Mouse (Mus musculus): ENCODE measurements around the gene Ncstn. TPM values are rescaled to one million over a fixed set of nuclear protein-coding genes. Genes with fewer than 3 reads are reported as not detected.
A peak's percentile ranks its signal among the peaks of the same experiment; 100 is the strongest.

The Ncstn gene
- polyA plus RNA-seq, 1 experiment from 2014 or later: 115 TPM

DNA sequence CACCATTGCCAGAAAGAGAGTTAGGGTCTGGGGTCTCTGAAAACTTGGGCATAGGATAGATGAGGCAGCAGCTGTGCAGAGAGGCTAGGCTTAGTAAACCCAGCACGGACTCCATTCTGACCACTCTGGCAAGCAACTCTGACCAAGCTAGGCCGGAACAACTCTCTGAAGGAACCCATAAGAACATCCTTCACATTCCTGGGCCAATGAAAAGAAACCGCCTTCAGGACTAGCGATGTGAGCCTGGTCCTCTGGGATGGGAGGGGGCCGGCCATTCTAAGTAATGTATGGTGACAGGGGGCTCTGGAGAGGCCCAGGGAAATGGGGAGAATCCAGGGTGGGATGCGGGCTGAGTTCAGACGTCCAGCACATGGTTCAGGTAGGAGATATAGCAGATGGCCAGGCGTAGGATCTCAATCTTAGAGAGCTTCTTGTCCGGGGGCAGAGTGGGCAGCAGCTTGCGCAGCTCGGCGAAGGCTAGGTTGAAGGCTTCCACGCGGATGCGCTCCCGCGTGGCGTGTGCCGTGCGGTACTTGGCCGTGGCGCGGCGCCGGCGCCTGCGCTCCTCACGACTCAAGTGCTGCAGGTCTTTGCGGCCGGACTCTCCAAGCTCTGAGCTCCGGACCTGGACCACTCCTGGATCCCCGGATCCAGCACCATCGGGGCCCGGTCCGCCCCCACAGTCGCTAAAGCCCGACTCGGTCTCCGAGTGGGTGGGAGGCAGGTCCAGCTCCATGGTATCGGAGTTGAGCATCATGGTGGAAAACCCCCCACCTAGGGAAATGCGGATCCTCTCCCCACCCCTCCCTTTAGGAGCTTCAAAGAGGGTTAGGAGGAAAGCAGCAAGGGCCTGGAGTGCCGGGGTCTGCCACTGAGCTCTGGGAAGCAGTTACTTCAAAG lies 28.8 kb downstream of the Ncstn start:
- Histone ChIP-seq H3K36me3 (ENCODE audit: control insufficient read depth, insufficient read depth, low read length) (no peaks in the 10 kb centered on the region), H3K27ac (ENCODE audit: low read depth, low read length) (no peak overlapping the region), H3K9me3 (replicated peaks; ENCODE audit: control insufficient read depth, low read length) (no peaks in the 10 kb centered on the region), H3K27me3 (ENCODE audit: control insufficient read depth, insufficient read depth, low read length) (peaks cover 53% of the 10 kb centered on the region), H3K4me1 (ENCODE audit: control insufficient read depth, insufficient read depth, low read length) (peaks cover 6% of the 10 kb centered on the region), H3K4me3 (ENCODE audit: low read depth, low read length) (peak overlapping the region; percentile 42), H3K9ac (ENCODE audit: low read depth, low read length) (peak overlapping the region; percentile 4; the same call in 1 of the 2 replicates), H3K4me2 (peak overlapping the region; percentile 77)
- 1% methylated on average over 42 of the region's 42 CpGs for WGBS (ENCODE audit: insufficient replicate concordance)
- no peak for ATAC-seq (replicated peaks; ENCODE audit: insufficient number of reproducible peaks, low FRiP score, low TSS enrichment)

DNA sequence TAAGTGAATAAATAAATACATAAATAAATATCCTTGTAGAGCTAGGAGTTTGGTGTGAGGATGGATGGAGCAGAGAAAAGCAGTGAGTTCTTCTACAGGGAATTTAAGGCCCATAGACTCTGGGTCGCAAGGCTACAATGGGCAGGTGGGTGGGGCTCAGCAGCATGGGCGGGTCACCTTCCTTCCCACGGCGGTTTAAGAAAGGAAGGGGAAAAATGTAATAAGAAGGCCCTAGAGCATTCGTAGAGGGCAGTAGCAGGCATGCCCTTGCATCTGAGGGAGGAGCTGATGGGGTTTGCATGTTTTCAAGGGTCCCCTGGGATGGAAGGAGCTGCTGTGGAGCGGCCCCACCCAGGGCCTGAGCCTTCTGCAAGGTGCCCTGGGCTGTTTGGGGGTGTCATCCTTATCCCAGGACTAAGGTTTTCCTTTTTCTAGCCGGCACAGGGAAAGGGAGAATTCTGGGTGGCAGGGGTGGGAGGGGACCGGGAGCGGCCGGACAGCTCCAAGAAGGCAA lies 29.8 kb downstream of the Ncstn start:
- WGBS (ENCODE audit: insufficient replicate concordance): 12% methylated on average over 10 of the region's 10 CpGs
- H3K9me3 ChIP-seq (replicated peaks; ENCODE audit: control insufficient read depth, low read length): no peaks in the 10 kb centered on the region
- H3K4me1 ChIP-seq (ENCODE audit: control insufficient read depth, insufficient read depth, low read length): peaks cover 6% of the 10 kb centered on the region
- H3K4me2 ChIP-seq: peak overlapping the region; percentile 77
- no peak overlapping the region for H3K27ac ChIP-seq (ENCODE audit: low read depth, low read length)
- H3K27me3 ChIP-seq (ENCODE audit: control insufficient read depth, insufficient read depth, low read length): peaks cover 50% of the 10 kb centered on the region
- peak overlapping the region; percentile 42; the same call in 1 of the 2 replicates for H3K4me3 ChIP-seq (ENCODE audit: low read depth, low read length)
- ATAC-seq (replicated peaks; ENCODE audit: insufficient number of reproducible peaks, low FRiP score, low TSS enrichment): no peak
- H3K9ac ChIP-seq (ENCODE audit: low read depth, low read length): no peak overlapping the region
- H3K36me3 ChIP-seq (ENCODE audit: control insufficient read depth, insufficient read depth, low read length): no peaks in the 10 kb centered on the region

DNA sequence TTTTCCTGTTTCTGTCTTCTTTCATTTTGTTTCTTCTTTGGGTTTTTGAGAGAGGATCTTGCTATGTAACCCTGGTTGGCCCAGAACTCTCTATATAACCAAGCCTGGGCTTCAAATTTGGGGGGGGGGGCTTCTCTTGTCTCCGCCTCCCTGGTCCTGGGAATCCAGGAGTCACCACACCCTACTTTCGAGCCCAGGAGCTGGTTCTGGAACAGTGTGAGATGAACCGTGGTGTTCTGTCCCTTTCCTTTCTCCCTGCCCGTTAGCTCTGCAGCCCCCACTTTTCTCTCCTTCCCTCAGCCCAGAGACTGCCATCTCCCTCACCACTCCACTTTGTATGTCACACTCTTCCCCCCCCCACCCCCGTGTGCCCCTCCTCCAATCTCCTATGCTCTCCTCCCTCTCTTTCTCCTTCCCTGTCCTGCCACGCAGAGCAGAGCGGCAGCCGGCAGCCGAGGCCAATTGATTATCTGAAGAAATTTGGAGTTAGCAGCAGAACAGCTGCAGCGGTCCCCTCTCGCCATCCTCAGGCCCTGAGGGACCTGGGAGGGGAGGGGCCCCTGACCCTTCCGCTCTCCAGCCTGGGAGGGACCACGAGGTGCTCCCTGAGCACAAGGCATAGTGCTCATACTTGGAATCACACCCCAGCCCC lies 33.3 kb downstream of the Ncstn start:
- peaks cover 6% of the 10 kb centered on the region for H3K4me1 ChIP-seq (ENCODE audit: control insufficient read depth, insufficient read depth, low read length)
- H3K9ac ChIP-seq (ENCODE audit: low read depth, low read length): no peak overlapping the region
- H3K36me3 ChIP-seq (ENCODE audit: control insufficient read depth, insufficient read depth, low read length): no peaks in the 10 kb centered on the region
- H3K4me2 ChIP-seq: no peak overlapping the region
- no peak overlapping the region for H3K27ac ChIP-seq (ENCODE audit: low read depth, low read length)
- WGBS (ENCODE audit: insufficient replicate concordance): 24% methylated on average over 13 of the region's 13 CpGs
- no peak for ATAC-seq (replicated peaks; ENCODE audit: insufficient number of reproducible peaks, low FRiP score, low TSS enrichment)
- H3K27me3 ChIP-seq (ENCODE audit: control insufficient read depth, insufficient read depth, low read length): peaks cover 37% of the 10 kb centered on the region
- no peak overlapping the region for H3K4me3 ChIP-seq (ENCODE audit: low read depth, low read length)
- H3K9me3 ChIP-seq (replicated peaks; ENCODE audit: control insufficient read depth, low read length): no peaks in the 10 kb centered on the region

DNA sequence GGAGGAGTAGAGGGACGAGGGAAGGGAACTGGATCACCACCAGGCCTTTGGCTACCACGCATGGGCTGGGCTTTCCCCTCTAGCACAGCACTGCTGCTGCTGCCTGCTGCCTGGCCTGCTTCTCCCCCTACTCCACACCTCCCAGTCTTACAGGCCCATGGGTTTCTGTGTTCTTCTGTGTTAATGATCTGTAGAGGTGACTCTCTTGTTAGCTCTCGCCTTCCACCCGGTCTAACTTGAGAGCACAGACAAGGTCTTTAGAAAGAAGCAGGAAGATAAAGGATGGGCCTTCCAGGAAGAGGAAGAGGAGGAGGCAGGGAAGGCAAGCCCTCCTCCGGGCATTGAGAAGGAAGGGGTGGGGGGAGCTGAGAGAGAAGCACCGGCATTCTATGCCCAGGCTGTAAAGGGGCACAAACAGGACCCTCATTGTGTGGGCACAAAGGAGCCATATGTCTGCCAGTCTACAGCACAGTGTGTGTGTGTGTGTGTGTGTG lies 34.3 kb downstream of the Ncstn start:
- 35% methylated on average over 6 of the region's 6 CpGs for WGBS (ENCODE audit: insufficient replicate concordance)
- H3K27ac ChIP-seq (ENCODE audit: low read depth, low read length): no peak overlapping the region
- ATAC-seq (replicated peaks; ENCODE audit: insufficient number of reproducible peaks, low FRiP score, low TSS enrichment): no peak
- peaks cover 27% of the 10 kb centered on the region for H3K27me3 ChIP-seq (ENCODE audit: control insufficient read depth, insufficient read depth, low read length)
- peaks cover 6% of the 10 kb centered on the region for H3K4me1 ChIP-seq (ENCODE audit: control insufficient read depth, insufficient read depth, low read length)
- peak overlapping the region; percentile 49; the same call in 1 of the 2 replicates for H3K9ac ChIP-seq (ENCODE audit: low read depth, low read length)
- no peaks in the 10 kb centered on the region for H3K36me3 ChIP-seq (ENCODE audit: control insufficient read depth, insufficient read depth, low read length)
- peak overlapping the region; percentile 48 for H3K4me2 ChIP-seq
- peak overlapping the region; percentile 23; the same call in 1 of the 2 replicates for H3K4me3 ChIP-seq (ENCODE audit: low read depth, low read length)
- H3K9me3 ChIP-seq (replicated peaks; ENCODE audit: control insufficient read depth, low read length): no peaks in the 10 kb centered on the region

DNA sequence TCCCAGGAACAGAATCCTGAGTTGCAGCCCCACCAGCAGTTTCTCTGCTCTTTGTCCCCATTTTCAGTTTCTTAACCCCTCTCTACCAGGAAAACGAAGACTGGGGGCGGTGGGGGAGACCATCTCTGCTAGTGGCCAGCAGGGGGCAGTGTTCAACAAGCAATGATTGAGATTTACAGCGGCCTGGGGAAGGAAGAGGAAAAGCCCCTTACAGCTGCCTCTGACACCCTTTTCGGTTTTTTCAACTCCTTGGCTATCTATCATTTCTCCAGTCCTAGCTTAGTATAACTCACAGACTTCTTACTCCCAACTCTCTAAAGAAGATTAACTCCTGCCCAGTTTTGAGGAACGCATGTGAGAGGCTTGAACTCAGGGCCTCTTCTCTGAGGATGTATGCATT lies 35.7 kb downstream of the Ncstn start:
- no peaks in the 10 kb centered on the region for H3K9me3 ChIP-seq (replicated peaks; ENCODE audit: control insufficient read depth, low read length)
- no peak overlapping the region for H3K27ac ChIP-seq (ENCODE audit: low read depth, low read length)
- H3K27me3 ChIP-seq (ENCODE audit: control insufficient read depth, insufficient read depth, low read length): peaks cover 14% of the 10 kb centered on the region
- no peak overlapping the region for H3K4me2 ChIP-seq
- H3K4me3 ChIP-seq (ENCODE audit: low read depth, low read length): no peak overlapping the region
- H3K36me3 ChIP-seq (ENCODE audit: control insufficient read depth, insufficient read depth, low read length): no peaks in the 10 kb centered on the region
- no peak overlapping the region for H3K9ac ChIP-seq (ENCODE audit: low read depth, low read length)
- 11% methylated on average over 5 of the region's 5 CpGs for WGBS (ENCODE audit: insufficient replicate concordance)
- H3K4me1 ChIP-seq (ENCODE audit: control insufficient read depth, insufficient read depth, low read length): peaks cover 3% of the 10 kb centered on the region; the same call in 1 of the 2 replicates
- no peak for ATAC-seq (replicated peaks; ENCODE audit: insufficient number of reproducible peaks, low FRiP score, low TSS enrichment)

DNA sequence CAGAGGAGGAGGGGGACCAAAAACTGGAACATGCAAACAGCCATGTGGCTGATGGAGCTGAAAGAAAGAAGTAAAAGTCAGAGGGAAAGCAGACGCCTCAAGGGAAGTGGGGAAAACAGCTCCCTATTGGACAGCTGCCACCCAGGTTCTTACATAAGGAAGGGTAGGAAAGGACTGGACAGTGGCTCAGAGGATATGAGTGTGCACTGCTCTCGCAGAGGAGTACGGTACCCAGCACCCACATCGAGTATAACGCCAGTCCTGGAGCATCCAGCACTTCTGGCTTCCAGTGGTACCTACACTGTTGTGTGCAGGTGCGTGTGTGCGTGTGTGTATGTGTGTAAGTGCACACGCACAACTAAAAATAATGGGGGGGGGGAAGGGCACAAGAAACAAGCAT lies 36.2 kb downstream of the Ncstn start:
- Histone ChIP-seq H3K27me3 (ENCODE audit: control insufficient read depth, insufficient read depth, low read length) (peaks cover 14% of the 10 kb centered on the region), H3K4me1 (ENCODE audit: control insufficient read depth, insufficient read depth, low read length) (peaks cover 3% of the 10 kb centered on the region; the same call in 1 of the 2 replicates), H3K4me2 (no peak overlapping the region), H3K9me3 (replicated peaks; ENCODE audit: control insufficient read depth, low read length) (no peaks in the 10 kb centered on the region), H3K27ac (ENCODE audit: low read depth, low read length) (no peak overlapping the region), H3K36me3 (ENCODE audit: control insufficient read depth, insufficient read depth, low read length) (no peaks in the 10 kb centered on the region), H3K9ac (ENCODE audit: low read depth, low read length) (no peak overlapping the region), H3K4me3 (ENCODE audit: low read depth, low read length) (no peak overlapping the region)
- WGBS (ENCODE audit: insufficient replicate concordance): 66% methylated on average over 8 of the region's 8 CpGs
- no peak for ATAC-seq (replicated peaks; ENCODE audit: insufficient number of reproducible peaks, low FRiP score, low TSS enrichment)

DNA sequence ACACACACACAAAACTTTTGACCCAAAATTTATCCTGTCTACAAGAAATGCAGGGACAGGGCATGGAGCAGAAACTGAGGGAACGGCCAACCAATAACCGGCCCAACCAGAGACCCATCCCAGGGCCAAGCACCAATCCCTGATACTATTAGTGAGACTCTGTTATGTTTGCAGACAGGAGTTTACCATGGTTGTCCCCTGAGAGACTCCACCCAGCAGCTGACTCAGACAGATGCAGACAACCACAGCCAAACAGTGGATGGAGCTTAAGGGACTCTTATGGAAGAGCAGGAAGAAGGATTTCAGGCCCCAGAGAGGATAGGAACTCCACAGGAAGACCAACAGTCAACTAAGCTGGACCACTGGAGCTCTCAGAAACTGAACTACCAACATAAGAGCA lies 52.7 kb downstream of the Ncstn start:
- no peak overlapping the region for H3K9ac ChIP-seq (ENCODE audit: low read depth, low read length)
- no peak for ATAC-seq (replicated peaks; ENCODE audit: insufficient number of reproducible peaks, low FRiP score, low TSS enrichment)
- no peak overlapping the region for H3K4me2 ChIP-seq
- no peaks in the 10 kb centered on the region for H3K36me3 ChIP-seq (ENCODE audit: control insufficient read depth, insufficient read depth, low read length)
- 95% methylated on average over 2 of the region's 2 CpGs for WGBS (ENCODE audit: insufficient replicate concordance)
- no peaks in the 10 kb centered on the region for H3K9me3 ChIP-seq (replicated peaks; ENCODE audit: control insufficient read depth, low read length)
- peaks cover 13% of the 10 kb centered on the region for H3K4me1 ChIP-seq (ENCODE audit: control insufficient read depth, insufficient read depth, low read length)
- H3K27ac ChIP-seq (ENCODE audit: low read depth, low read length): no peak overlapping the region
- H3K27me3 ChIP-seq (ENCODE audit: control insufficient read depth, insufficient read depth, low read length): no peaks in the 10 kb centered on the region
- H3K4me3 ChIP-seq (ENCODE audit: low read depth, low read length): no peak overlapping the region

DNA sequence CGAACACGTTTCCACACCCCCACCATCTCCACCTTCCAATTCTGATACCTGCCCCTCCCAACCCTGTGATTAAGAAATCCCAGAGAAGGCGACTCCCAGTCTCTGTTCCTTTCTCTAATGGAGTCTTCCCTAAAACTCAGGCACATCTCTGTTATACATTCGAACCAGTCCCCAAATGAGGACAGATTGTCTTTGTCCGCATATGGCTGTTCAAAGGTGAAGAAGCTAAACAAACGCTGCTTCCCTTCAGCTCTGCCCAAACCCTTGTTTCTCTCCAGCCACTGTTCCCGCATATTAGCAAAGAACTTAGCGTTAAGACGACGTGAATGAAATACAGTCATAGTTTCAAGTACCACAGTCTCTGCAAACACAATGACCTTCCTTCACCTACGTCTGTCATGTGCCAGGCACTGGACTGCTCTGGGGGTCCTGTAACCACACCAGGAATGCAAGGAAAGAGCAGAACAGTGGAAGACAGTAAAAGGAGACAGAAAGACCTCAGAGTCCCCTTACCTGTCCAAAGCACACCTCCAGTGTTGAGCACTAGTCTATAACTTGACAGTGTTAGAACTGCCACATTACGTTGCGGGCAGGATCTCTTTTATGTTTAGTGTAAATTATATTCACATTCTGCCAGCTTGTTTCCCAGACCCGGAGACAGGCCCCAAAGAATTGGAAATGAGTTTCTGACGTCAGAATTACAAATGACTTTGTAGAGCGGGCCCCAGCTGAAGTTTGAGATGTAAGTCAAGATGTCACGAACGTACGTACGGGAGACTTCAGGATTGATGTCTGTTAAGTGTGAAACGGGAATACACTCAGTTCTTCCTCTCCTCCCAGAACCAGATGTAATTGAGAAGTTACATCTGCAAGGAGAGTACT lies 54.0 kb downstream of the Ncstn start, which contains the start of gene Vangl2:
Vangl2 (minus strand) TSS at position 51 of the 882 bp plus-strand sequence.
- Histone ChIP-seq H3K4me1 (ENCODE audit: control insufficient read depth, insufficient read depth, low read length) (peaks cover 19% of the 10 kb centered on the region), H3K9ac (ENCODE audit: low read depth, low read length) (peak within 1 kb of the TSS; percentile 89), H3K36me3 (ENCODE audit: control insufficient read depth, insufficient read depth, low read length) (no peaks in the 10 kb centered on the region), H3K4me2 (peak within 1 kb of the TSS; percentile 71), H3K27ac (ENCODE audit: low read depth, low read length) (0 out of 2 replicates have a peak within 1 kb of the TSS, but pooled peaks have one; percentile 18), H3K9me3 (replicated peaks; ENCODE audit: control insufficient read depth, low read length) (no peaks in the 10 kb centered on the region), H3K4me3 (ENCODE audit: low read depth, low read length) (peak within 1 kb of the TSS; percentile 84), H3K27me3 (ENCODE audit: control insufficient read depth, insufficient read depth, low read length) (no peaks in the 10 kb centered on the region)
- ATAC-seq (replicated peaks; ENCODE audit: insufficient number of reproducible peaks, low FRiP score, low TSS enrichment): no peak
- 59% methylated on average over 21 of the region's 21 CpGs for WGBS (ENCODE audit: insufficient replicate concordance)
